Mouse (Mus musculus) lung, embryonic 15.5 days (tissue): ENCODE data around the gene Dnajc4. TPM values are rescaled to one million over a fixed set of nuclear protein-coding genes. Genes with fewer than 3 reads are reported as not detected.

Source experiments
- ATAC-seq: fragments of 200-750 bp; cut with Nextera tagmentation; 2 replicates; pipeline ENCODE4 v1.8.0; 2017; ENCODE audit warnings: moderate number of reproducible peaks, borderline replicate concordance; ENCODE audit not compliant: low FRiP score, low TSS enrichment; ENCODE audit errors: extremely low read depth
- H3K27ac ChIP-seq: fragments of 300-500 bp; sonication (generic); 2 replicates; pipeline ENCODE4 v1.5.1; 2015; ENCODE audit warnings: moderate library complexity, mild to moderate bottlenecking, inconsistent platforms
- H3K27me3 ChIP-seq: fragments of 300-500 bp; sonication (generic); 2 replicates; pipeline ENCODE4 v1.6.1; 2015; ENCODE audit warnings: inconsistent platforms
- H3K36me3 ChIP-seq: fragments of 300-500 bp; sonication (generic); 2 replicates; pipeline ENCODE4 v1.6.1; 2015; ENCODE audit warnings: inconsistent platforms
- H3K4me1 ChIP-seq: fragments of 300-500 bp; sonication (generic); 2 replicates; pipeline ENCODE4 v1.6.1; 2015; ENCODE audit warnings: inconsistent platforms
- H3K4me2 ChIP-seq: fragments of 300-500 bp; sonication (generic); 2 replicates; pipeline ENCODE4 v1.6.1; 2015; ENCODE audit warnings: inconsistent platforms, mild to moderate bottlenecking, moderate library complexity
- H3K4me3 ChIP-seq: fragments of 300-500 bp; sonication (generic); 2 replicates; pipeline ENCODE4 v1.5.1; 2015; ENCODE audit warnings: mild to moderate bottlenecking, inconsistent platforms
- H3K9ac ChIP-seq: fragments of 300-500 bp; sonication (generic); 2 replicates; pipeline ENCODE4 v1.6.1; 2015; ENCODE audit warnings: inconsistent platforms
- H3K9me3 ChIP-seq: fragments of 300-500 bp; sonication (generic); 2 replicates; pipeline ENCODE4 v1.6.1; 2016; ENCODE audit warnings: inconsistent platforms
- WGBS: fragments of 180-500 bp; shearing (Covaris S2); methylation state at CpG from one replicate; pipeline ENCODE4 v1.1.7; 2015; 5-methylcytosine and 5-hydroxymethylcytosine counted together
- polyA plus RNA-seq: library from polyadenylated mRNA; unstranded; fragments of >200 nt; fragmentation: Nextera tagmentation; extraction: Ambion mirVana; gene quantifications from 2 replicates; pipeline ENCODE4 v1.2.1, GENCODE M21; 2015

Dnajc4 gene
- polyA plus RNA-seq, 1 experiment from 2014 or later, result 23.9 TPM

DNA sequence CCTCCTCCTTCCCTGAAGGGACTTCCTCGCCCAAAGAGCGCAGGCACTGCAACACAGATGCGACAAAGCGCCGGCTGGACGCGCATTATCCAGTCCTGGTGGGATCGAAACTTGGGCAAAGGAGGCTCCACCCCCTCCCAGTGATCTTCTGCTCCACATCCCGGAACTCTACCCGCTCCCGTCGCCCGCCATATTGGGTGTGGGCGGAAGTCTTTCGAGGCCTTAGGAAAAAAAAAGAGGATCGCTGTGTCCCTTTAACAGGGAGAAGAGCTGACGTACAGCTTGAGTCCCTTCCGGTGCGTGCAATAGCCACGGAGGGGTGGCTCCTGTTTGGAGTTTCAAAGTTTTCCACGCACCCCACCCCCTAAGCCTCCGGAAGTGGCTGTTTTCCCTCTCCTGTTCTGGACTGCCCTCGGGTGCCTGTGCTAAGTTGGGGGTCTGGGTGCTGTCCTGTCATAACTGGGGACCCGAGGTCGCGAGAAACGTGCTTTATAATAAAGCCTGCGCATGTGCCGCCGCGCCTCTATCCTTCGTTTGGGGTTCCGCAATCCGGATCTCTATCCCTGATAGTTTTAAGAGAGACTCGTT is 40.9 kb downstream of the Dnajc4 start:
- Histone ChIP-seq H3K36me3 (peaks cover 26% of the 10 kb centered on the region), H3K4me2 (peak overlapping the region; percentile 79), H3K4me3 (peak overlapping the region; percentile 65), H3K9me3 (no peaks in the 10 kb centered on the region), H3K9ac (peak overlapping the region; percentile 68), H3K4me1 (peaks cover 30% of the 10 kb centered on the region), H3K27me3 (no peaks in the 10 kb centered on the region), H3K27ac (peak overlapping the region; percentile 98)
- 0% methylated on average over 35 of the region's 35 CpGs for WGBS
- ATAC-seq, result peak; percentile 76

DNA sequence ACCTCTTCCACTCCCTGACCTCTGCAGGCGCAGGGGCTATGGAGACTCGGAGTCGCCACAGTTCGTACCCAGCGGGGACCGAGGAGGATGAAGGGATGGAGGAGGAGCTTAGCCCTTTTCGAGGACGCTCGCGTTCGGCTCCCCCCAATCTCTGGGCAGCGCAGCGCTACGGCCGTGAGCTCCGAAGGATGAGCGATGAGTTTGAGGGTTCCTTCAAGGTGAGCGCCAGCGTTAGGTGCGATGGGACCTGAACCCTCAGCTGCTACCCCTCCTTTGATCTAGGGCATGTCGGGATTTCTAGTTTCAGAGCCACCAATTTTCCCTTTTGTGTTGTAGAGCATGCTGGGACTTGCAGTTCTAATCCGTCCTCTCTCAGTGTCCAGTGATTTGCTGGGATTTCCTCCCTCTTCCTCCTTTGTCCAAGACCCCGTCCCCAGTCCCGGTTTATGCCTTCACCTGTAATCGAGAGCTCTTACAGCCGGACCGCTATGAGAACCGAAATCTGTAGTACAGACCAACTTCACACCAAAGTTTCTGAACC is 41.7 kb downstream of the Dnajc4 start:
- Histone ChIP-seq H3K27me3 (no peaks in the 10 kb centered on the region), H3K36me3 (peaks cover 22% of the 10 kb centered on the region), H3K4me2 (peak overlapping the region; percentile 79), H3K9me3 (no peaks in the 10 kb centered on the region), H3K9ac (peak overlapping the region; percentile 68), H3K27ac (peak overlapping the region; percentile 98), H3K4me3 (peak overlapping the region; percentile 65), H3K4me1 (peaks cover 30% of the 10 kb centered on the region)
- peak; percentile 31; the same call in 1 of the 2 replicates for ATAC-seq
- under 1% methylated on average over 28 of the region's 28 CpGs for WGBS

DNA sequence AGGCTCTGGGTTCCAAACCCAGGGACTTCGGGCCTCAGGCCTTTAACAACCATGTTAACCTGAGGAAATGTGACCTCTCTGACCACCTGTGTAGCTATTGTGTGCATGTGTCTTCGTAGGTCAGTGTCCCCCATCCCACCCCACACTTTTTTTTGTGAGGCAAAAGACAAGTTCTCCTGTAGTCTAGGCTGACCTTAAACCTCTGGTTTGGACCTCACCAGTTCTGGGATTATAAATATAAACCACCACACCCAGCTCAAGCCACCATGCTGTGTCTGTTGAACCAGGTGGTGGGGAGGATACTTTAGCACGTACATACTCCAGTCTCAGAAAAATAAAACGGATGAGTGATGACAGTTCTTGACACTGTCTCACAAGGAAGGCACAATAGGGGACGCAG is 42.4 kb downstream of the Dnajc4 start:
- Histone ChIP-seq H3K9me3 (no peaks in the 10 kb centered on the region), H3K4me3 (peak overlapping the region; percentile 65), H3K27ac (no peak overlapping the region), H3K4me2 (peak overlapping the region; percentile 79), H3K4me1 (peaks cover 30% of the 10 kb centered on the region), H3K36me3 (peaks cover 15% of the 10 kb centered on the region), H3K9ac (peak overlapping the region; percentile 68), H3K27me3 (no peaks in the 10 kb centered on the region)
- no peak for ATAC-seq
- 51% methylated on average over 5 of the region's 5 CpGs for WGBS

DNA sequence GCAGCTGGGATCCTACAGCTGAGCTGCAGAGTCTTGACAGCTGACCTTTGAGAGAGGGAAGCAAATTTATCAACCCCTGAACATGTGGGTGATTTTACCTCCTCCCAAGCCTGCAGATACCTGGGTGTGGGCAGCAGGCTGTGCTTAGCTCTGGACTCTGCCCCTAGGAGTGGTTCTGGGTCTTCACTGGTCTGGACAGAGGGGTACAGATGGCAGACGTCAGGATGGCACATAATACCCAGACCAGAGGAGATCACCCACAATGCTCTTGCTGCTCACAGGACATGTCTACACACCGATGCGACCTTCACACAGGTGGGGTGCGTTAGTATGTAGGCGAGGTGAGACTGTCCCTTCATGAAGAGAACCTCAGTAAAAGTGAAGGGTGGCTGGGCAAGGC is 42.8 kb downstream of the Dnajc4 start:
- peak overlapping the region; percentile 65; the same call in 1 of the 2 replicates for H3K4me3 ChIP-seq
- no peaks in the 10 kb centered on the region for H3K27me3 ChIP-seq
- H3K9ac ChIP-seq, result no peak overlapping the region; the same call in 1 of the 2 replicates
- no peak overlapping the region for H3K4me2 ChIP-seq
- 84% methylated on average over 5 of the region's 5 CpGs for WGBS
- no peak for ATAC-seq
- H3K4me1 ChIP-seq, result peaks cover 30% of the 10 kb centered on the region
- H3K36me3 ChIP-seq, result peaks cover 11% of the 10 kb centered on the region
- H3K27ac ChIP-seq, result no peak overlapping the region
- H3K9me3 ChIP-seq, result no peaks in the 10 kb centered on the region

DNA sequence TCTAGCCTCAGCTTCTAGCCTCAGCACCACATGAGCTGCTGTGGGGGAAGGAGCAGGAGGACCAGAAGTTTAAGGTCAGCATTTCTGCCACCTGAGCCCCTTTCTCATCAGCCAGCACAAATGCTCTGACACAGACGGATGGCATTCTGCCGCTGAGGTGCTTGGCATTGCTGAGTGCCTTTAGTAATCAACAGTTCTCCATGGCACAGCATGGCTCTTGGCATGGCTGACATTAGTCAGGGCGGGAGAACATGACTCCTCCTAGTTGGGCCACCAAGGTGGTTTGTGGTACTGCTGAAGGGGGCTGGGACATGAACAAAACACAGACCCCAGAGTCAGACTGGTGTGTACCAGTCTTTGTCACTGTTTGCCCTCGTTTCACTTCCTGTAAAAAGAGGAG is 44.2 kb downstream of the Dnajc4 start:
- Histone ChIP-seq H3K9me3 (no peaks in the 10 kb centered on the region), H3K27ac (no peak overlapping the region), H3K4me2 (no peak overlapping the region), H3K27me3 (no peaks in the 10 kb centered on the region), H3K4me3 (no peak overlapping the region), H3K4me1 (peaks cover 26% of the 10 kb centered on the region), H3K9ac (no peak overlapping the region), H3K36me3 (peaks cover 3% of the 10 kb centered on the region; the same call in 1 of the 2 replicates)
- ATAC-seq, result no peak
- WGBS, result 76% methylated on average over 4 of the region's 4 CpGs

DNA sequence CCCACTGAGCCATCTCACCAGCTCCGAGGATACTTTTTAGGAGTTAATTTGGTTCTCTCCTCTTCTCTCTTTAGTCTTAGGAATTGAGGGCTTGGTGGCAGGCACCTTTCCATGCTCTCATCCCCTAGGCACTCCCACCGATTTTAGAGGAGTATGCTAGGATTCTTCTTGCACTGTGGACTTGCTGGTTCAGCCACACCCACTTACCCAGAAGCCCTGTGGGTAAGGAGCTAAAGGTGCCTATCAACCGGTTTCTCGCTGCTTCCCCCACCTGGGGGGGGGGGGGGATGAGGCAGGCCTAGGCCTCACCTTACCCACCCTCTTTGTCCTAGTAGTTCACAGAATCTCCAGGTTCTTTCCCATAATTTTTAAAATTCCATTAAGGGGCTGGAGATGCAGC is 44.6 kb downstream of the Dnajc4 start:
- WGBS, result 56% methylated on average over 4 of the region's 4 CpGs
- Histone ChIP-seq H3K27ac (no peak overlapping the region), H3K4me2 (no peak overlapping the region), H3K9ac (no peak overlapping the region), H3K9me3 (no peaks in the 10 kb centered on the region), H3K27me3 (no peaks in the 10 kb centered on the region), H3K36me3 (peaks cover 3% of the 10 kb centered on the region; the same call in 1 of the 2 replicates), H3K4me3 (no peak overlapping the region), H3K4me1 (peaks cover 26% of the 10 kb centered on the region)
- ATAC-seq, result no peak

DNA sequence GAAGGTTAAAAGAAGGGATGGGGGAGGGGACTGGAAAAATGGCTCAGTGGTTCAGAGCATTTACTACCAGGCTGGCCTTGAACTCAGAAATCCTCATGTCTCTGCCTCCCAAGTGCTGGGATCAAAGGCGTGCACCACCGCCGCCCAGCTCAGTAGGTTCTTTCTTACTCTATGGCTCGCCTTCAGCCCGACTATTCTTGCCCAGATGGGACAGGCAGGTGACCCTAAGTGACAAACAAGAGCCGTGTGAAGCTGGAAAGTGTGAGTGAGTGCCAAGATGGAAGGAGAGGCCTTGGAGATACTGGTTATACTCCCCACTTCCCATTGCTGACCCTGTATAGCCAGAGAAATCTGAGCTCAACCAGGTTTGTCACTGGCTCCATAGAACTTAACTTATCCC is 48.7 kb downstream of the Dnajc4 start:
- Histone ChIP-seq H3K9ac (no peak overlapping the region), H3K27ac (no peak overlapping the region), H3K9me3 (no peaks in the 10 kb centered on the region), H3K4me3 (no peak overlapping the region), H3K4me2 (no peak overlapping the region), H3K4me1 (peaks cover 24% of the 10 kb centered on the region), H3K27me3 (no peaks in the 10 kb centered on the region), H3K36me3 (peaks cover 3% of the 10 kb centered on the region; the same call in 1 of the 2 replicates)
- WGBS, result 92% methylated on average over 6 of the region's 6 CpGs
- no peak for ATAC-seq

DNA sequence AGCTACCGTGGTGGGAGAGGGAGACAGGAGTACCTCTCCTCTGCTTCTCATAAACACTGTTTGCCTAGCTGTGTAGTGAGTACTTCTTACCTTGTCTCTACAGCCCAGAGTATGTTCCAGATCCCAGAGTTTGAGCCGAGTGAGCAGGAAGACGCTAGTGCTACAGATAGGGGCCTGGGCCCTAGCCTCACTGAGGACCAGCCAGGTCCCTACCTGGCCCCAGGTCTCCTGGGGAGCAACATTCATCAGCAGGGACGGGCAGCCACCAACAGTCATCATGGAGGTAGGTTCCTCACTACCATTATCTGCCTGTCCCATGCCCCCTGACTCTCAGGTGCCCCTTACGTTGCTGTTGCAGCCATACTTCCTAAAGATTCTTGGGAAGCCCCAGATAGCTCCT is 49.6 kb downstream of the Dnajc4 start:
- Histone ChIP-seq H3K9ac (peak overlapping the region; percentile 91), H3K27me3 (no peaks in the 10 kb centered on the region), H3K4me3 (peak overlapping the region; percentile 75), H3K4me2 (peak overlapping the region; percentile 98), H3K9me3 (no peaks in the 10 kb centered on the region), H3K4me1 (peaks cover 24% of the 10 kb centered on the region), H3K27ac (peak overlapping the region; percentile 94), H3K36me3 (peaks cover 3% of the 10 kb centered on the region; the same call in 1 of the 2 replicates)
- 25% methylated on average over 5 of the region's 5 CpGs for WGBS
- peak; percentile 1; the same call in 1 of the 2 replicates for ATAC-seq

DNA sequence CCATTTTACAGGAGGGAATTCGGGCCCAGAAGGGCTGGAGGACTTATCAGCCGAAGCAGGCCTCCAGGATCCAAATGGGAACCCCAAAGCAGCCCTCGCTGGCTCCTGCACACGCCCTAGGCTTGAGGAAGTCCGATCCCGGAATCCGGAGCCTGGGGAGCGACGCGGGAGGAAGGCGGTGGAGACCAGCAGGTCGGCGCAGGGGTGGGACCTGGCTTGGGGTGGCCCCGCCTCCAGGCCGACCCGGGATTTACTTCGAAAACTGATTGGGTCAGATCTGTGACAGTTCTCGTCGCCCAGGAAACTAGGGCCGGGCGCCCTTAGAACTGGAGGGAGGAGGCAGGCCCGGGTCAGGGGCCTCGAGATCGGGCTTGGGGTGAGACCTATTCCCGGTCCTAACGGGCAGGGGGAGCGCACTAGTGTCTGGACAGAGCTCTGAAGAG is 50.1 kb downstream of the Dnajc4 start, which contains the start of gene Gpr137:
Gpr137 (minus strand) TSS at position 232 of the 443 bp plus-strand sequence.
- Histone ChIP-seq H3K27ac (peak within 1 kb of the TSS; percentile 94), H3K9ac (peak within 1 kb of the TSS; percentile 91), H3K9me3 (no peaks in the 10 kb centered on the region), H3K36me3 (peaks cover 3% of the 10 kb centered on the region; the same call in 1 of the 2 replicates), H3K4me1 (peaks cover 24% of the 10 kb centered on the region), H3K4me2 (peak within 1 kb of the TSS; percentile 98), H3K4me3 (peak within 1 kb of the TSS; percentile 75), H3K27me3 (no peaks in the 10 kb centered on the region)
- WGBS, result under 1% methylated on average over 27 of the region's 27 CpGs
- peak; percentile 90 for ATAC-seq

DNA sequence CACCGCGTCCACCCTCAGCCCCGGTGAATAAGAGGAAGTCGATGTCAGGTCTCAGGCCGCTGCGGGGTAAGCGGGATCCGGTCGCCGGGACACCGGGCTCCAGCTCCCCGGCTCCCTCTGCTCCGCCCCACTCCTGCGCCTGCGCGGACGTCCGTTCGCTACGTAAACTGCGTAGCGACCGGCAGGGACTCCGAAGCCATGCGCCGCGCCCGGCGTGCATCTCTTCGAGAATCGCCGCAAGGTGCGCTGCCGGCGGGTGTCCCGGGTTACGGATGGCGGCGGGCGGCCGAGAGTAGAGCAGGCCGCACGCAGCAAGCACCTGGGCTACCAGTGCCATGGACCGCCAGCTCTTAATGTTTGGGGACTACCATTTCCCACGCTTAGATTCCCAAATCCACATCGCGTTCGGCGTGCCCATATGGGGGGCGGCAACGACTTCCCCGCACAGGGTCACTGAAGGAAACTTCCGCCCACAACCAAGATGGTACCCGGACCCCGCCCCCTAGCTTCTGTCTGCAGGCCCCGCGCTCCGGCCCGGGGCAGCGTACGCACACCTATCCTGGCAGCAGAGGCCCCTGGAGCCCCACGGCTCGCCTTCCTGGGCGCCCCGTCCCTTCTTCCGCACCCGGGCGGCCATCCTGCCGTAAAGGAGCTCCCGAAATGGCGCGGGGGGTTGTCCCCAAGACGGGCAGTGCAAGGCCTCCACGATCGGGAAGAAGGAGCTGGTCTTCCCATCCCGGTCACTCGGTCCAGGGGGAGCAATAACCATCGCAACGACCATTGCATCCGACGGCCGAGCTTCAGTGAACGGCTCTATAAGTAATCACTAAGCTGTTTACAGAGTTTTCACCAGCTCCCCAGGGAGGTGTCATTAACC is 50.8 kb downstream of the Dnajc4 start, which contains the start of gene Bad:
Bad (plus strand) TSS at position 490 of the 877 bp plus-strand sequence.
- H3K4me3 ChIP-seq, result peak within 1 kb of the TSS; percentile 75
- ATAC-seq, result peak; percentile 87

More for the DNA sequence above, 50.8 kb downstream of the Dnajc4 start, which contains the start of gene Bad:
- H3K36me3 ChIP-seq, result peaks cover under 1% of the 10 kb centered on the region; the same call in 1 of the 2 replicates
- peaks cover 24% of the 10 kb centered on the region for H3K4me1 ChIP-seq
- peak within 1 kb of the TSS; percentile 91 for H3K9ac ChIP-seq
- H3K27ac ChIP-seq, result peak within 1 kb of the TSS; percentile 94
- H3K27me3 ChIP-seq, result no peaks in the 10 kb centered on the region; the same call in 1 of the 2 replicates
- under 1% methylated on average over 83 of the region's 83 CpGs for WGBS
- H3K4me2 ChIP-seq, result peak within 1 kb of the TSS; percentile 98
- no peaks in the 10 kb centered on the region for H3K9me3 ChIP-seq
